Mouse (Mus musculus): ENCODE measurements around the gene Htr3b.
"Not testable (repeated sequence)": the region's sequence is repeated elsewhere in the genome, so short reads cannot be mapped to it uniquely, and the experiment has no call there.

Gene Htr3b

DNA sequence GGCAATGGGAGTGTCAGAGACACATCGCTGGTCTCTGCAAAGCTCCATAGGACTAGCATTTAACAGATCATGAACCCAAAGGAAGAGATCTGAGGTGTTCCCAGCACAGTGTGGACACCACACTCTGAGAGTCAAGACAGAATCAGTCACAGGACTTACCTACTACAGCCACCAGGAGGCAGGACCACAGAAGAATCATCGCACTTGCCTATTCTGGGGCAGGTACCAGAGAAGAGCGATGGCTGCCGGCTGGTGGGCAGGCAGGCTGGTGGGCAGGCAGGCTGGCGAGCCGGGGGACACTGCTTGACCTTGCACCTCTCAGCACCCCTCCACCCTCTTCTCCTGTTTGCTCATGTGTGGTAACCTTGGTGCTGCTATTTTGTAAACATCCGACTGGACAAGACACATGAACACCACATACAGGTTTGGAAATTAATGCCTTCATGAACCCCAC, at the start of gene Htr3b:
Htr3b (minus strand) TSS at position 404 of the 454 bp plus-strand sequence.
- peak in 1 of 2 experiments; percentile 18 for DNase-seq

- no peak for DNase-seq
Measured at GRCm38 (mm10) chr9:48999256-48999655, 34.5 kb upstream of the Htr3b start.

DNA sequence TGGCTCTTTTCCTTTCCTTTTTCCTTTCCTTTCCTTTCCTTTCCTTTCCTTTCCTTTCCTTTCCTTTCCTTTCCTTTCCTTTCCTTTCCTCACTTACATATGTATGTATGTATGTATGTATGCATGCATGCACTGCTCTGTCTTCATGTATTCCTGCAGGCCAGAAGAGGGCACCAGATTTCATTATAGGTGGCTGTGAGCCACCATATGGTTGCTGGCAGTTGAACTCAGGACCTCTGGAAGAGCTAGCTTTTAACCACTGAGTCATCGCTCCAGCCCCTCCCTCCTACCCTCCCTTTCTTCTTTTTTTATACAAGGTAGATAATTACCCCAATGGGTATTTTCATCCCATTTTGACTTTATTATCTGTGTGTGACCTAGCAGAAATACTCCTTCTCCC, 30.9 kb upstream of the Htr3b start:
- DNase-seq = no peak

DNA sequence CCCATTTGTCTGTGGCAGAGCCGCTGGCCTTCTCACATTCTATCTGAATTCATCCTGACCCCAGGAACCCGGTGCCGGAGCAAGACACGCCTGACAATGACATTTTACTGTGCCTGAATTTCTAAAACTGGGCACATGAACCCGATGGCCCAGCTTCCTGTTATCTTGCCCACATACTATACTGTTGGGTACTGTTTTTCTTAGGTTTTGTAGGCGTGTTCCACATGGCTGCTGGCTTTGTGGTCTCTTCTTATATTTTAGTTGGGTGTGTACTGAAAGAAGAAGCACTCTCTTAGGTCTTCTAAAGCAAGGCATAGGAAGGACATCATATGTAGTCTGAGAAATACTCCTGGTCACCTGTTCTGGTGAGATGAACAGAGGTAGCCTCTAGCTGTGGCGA, 30.0 kb upstream of the Htr3b start:
- DNase-seq = no peak

DNA sequence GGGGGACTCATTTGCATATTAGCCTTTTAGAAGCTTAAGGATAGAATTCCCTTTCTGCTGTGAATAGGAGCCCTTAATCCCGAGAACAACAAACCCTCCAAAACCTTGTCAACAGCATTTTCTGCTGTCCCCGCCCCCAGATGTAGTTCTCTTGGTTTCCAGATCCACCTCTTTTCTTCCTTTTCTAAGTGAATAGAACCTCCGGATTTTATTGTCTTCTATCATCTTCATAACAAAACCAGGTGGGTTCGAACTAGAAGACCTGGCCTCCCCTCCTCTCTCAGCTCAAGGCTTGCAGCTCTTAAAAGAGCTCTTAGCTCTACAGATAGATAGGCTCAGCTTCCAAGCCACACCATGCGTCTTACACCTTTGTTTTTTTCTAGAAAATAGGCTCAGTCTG, 26.9 kb upstream of the Htr3b start:
- DNase-seq = no peak

DNA sequence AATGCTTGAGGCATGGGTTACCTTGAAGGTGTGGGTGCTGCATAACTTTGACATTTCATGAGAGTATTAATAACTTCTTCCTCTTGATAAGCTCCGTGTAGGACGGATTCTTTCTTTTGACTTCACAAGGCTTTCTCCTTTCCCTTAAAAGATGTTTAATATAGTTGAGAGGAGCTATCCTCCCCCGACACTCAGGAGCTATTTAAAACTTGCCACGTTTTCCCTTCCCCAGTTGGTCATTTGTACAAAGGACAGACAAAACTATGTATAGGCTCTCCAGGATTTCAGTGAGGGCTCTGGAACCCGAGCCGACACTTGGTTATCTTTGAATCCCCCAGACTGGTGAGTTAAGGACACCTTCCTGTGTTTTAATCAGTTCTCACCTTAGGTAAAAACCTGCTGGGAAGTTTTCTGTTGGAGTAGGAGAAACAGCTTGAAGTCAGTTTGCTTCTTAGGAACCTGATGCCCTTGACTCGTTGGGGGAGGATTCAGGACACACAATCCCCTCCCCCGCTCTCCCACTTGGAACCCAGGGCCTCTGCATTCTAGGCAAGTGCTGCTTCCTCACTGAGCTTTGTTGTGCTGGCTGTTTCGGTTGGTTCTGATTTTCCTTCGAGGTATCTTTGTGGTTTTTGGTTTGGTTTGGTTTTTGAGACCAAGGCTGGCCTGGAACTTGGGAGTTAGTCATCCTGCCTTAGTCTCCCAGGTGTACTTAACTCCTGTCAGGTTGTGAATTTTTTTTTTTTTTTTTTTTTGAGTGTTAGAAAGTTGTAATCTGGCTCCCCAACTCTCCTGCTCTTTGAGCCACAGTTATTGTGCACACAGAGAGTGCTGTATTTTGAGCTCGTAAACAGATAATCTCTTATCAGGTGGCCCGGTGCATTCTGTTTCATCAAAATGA, 22.7 kb upstream of the Htr3b start:
- peak; percentile 37 to 38 for DNase-seq

GRCm38 (mm10) chr9:48986616-48987141, 21.9 kb upstream of the Htr3b start:
- DNase-seq = peak; percentile 45 to 49

DNA sequence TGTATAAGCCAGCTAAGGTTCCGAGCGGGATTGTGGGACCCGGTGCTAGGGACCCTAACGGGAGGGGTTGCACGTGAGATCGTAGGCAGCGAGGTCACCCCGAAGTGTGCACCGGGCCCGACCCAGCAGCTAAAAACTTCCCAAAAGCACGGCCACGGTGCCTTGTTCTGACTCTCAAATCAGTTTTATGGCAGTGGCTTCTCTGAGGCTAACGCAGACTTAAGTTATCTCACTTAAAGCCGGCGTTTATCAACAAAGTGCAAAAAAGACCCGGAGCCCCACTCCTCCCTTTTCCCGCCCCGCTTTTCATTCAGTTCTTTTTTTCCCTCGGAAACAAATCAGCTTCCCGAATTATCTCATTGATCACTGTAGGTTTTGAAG, 20.9 kb upstream of the Htr3b start:
- DNase-seq = no peak

DNA sequence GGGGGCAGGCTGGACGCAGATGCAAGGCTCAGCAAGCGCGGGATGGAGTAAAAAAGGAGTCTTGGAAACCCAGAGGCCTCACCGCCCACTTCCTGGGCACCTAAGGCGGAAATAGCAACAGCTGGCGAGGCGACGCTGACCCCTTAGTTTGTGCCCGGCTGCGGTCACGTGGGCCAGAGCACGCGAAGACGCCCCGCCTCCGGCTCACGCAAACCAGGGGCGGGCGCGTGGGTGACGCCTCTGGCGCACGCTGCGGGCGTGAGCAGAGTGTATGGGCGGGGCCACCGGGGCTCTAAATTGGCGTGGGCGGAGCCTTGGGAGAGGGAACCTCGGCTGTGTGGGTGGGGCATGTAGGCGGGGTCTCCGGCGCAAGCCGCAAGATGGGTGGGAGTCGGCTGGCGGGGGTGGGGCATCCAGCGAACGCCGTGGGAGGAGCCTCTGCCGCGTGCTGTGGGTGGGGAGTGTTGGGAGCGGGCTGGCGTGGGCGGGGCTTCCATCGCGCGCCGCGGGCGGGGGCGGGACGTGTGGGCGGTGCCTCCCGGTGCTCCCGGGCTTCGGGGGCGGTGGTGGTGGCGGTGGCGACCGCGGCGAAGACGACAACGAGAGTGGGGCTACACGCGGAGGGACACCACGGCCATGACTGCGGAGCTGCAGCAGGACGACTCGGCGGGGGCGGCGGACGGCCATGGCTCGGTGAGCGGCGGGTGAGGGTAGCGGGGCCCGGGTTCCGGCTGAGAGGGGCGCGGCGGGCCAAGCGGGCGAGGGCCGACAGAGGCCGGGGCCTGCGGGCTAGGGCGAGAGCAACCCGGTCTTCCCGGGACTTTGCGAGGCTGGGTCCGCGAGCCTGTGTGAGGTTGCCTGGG, 20.3 kb upstream of the Htr3b start, which contains the start of gene Usp28:
Usp28 (plus strand) TSS at position 531 of the 863 bp plus-strand sequence.
- DNase-seq = peak; percentile 100

GRCm38 (mm10) chr9:48984320-48984844, 19.6 kb upstream of the Htr3b start:
- no peak for DNase-seq

- not testable (repeated sequence) for DNase-seq
Measured at GRCm38 (mm10) chr9:48983801-48984200, 19.0 kb upstream of the Htr3b start.

DNA sequence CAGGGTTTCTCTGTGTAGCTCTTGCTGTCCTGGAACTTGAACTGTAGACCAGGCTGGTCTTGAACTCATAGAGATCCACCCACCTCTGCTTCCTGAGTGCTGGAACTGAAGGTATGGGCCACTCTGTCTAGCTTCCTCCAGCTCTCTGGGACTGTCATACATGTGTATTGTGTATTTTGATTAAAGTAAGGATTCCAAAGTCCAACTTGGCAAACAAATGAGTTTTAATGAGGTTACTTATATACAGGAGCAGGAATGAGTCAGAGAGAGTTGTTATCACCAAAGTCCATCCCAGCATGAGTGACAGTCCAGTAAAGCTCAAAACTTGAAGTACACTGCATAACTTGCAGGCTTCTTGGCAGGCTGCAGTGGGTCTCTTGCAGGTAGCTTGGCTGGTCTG, 17.0 kb upstream of the Htr3b start:
- DNase-seq = no peak

DNA sequence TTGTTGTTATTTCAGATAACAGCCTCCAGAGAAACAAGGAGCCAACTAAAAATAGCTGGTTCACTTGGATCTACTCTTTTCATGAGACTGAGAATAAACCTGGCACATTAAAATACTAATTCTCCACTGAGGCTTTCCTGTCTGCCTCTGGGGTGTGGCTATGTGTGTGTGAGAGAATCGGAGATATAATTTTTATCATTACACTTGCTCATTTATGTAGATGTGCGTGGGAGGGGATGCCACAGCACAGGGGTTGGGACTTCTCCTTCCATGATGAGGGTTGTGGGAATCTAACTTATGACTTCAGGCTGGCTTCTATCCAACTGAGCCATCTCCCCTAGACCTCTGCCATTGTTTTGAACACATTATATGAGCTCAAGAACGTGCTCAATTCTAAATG, 16.0 kb upstream of the Htr3b start:
- DNase-seq = no peak

GRCm38 (mm10) chr9:48980371-48980770, 15.6 kb upstream of the Htr3b start:
- no peak for DNase-seq

DNA sequence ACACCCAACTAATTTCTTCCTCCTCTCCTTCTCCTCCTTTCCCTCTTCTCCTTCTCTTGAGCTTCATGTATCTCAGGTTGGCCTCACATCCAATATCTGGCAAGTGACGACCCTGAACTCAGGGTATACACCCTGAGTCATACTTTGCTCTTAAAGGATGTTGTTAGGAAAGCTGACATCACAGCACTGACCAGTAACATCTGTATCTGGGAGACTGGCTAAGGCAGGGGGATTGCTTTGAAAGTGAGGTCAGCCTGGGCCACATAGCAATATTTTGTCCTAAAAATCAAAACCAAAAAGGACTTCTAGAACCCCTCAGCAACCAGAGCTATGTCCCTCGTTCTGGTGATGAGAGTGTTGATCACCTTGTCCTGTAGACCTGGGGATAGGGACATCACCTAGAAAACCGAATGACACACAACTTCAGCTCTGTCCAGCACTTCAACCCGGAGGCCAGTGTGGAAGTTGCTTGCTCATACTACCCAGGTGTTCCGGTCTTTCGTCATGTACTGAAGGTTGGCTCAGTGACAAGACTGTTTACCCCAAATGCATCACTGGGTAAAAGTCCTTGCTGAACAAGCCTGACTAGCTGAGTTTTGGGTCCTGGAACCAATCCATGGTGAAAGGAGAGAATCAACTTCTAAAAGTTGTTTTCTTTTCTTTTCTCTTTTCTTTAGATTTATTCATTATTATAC, 12.0 kb upstream of the Htr3b start:
- DNase-seq = no peak

- DNase-seq = peak; percentile 80 to 84
Measured at GRCm38 (mm10) chr9:48972494-48972893, 7.7 kb upstream of the Htr3b start.

DNA sequence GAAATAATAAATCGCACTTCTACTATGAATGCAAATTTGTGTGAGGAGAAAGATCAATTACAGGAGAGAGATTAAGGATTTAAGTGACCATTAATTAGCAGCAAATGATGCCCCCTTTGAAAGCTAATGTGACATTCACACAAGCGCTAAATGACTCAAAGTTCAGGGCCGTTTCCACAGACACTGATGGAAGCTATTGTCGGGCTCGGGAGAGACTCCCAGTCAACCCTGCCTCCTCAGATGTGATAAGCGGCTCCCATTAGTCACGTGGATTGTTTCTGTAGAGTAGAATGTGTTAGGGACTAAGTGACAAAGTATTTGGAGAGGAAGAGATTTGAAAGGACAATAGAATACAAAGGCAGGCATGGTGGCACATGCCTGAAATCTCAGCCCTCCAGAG, 2.7 kb downstream of the Htr3b start:
- no peak for DNase-seq

DNA sequence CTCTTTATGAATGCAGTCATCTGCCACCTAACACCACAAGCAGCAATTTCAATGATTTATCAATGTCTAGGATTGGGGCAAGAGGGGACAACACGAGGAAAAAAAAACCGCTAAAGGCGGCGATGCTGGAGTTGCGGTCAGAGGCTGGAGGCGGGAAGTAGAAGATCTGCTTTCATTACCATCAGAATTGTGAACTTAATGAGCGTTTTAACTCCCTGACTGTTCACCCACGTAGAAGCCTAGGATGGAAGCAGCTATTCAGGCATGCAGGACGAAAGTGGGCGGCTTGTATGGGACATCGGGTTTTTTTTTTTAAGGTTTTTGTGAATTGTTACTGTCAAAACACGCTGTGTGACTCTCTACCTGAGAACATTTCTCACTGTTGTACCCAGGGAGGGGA, 3.5 kb downstream of the Htr3b start:
- DNase-seq = no peak

DNA sequence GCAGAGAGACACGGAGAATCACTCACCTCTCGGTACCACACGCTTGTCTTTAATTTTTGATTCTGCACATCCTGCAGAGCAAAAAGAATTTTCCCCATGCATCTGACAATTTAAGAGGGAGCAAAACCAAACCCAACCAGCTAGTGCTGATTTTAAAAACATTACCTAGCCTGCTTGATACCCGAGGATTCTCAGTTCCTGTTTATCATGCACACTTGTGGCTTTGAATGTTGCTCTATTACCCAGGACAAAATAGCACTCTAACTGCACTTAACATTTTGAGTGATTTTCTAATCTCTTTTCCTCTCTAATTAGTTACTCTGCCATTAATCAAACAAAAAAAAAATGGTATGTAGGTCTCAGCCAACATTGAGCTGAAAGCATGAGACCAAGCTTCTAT, 17.2 kb downstream of the Htr3b start:
- DNase-seq = no peak

DNA sequence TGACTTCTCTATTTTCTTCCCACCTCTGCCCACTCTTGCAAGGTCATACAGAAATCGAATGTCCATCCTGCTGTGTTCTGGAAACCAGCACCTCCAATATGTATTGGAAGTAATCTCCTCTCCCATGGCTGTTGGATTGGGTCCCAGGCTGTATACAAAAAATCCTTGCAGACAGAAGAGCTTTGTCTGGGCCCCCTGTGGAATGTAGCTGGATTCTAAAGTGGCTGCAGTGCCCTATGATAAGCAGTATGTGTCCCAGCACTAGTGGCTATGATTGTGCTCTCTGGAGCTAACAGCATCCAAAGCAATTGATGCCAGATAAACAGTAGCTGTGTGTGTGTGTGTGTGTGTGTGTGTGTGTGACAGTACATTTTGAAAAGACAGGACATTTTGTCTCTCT, 22.4 kb downstream of the Htr3b start:
- peak; percentile 38 to 63 for DNase-seq

DNA sequence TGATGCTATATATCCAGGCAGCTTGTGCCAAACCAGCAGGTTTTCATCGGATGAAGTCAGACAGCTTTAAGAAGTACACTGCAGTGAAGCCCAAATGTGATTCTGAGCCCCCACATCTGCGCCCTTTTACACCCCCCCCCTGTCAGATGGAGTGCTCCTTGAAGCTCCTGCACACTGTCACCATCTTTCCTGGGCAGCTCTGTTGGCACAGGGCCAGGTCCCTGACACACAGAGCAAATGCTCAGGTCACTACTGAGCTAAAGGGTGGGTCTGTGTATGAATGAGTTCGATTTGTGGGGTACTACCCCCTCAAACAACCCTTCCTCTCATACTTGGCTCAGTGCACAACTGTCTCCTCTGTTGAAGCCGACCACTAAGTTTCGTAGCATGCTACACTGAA, 35.4 kb downstream of the Htr3b start:
- DNase-seq = peak; percentile 73

DNA sequence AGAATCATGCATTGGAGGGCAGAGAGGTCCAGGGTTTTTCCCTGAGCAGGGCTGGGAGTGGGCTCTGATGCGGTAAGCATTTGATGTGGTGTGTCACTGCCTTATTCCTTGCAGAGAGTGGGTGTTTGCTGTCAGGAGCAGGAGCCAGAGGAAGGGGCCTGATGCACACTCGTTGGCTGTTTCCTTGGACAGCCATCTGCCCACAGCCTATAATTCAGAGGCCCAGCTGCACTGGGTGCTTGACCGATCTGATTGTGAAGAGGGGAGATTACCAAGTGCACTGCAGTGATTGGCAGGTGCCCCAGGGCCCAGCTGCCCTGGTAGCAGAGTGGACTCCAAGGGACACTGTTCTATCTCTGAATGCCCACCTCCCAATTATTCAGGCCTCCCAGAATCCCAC, 36.0 kb downstream of the Htr3b start:
- DNase-seq = peak; percentile 52 to 68
